Comparison of ENCODE assay signal across 8 mouse cellular contexts in genomic region chr1:54925971-54926771, GRCm38 (mm10). TPM values are rescaled to one million over a fixed set of nuclear protein-coding genes. Genes with fewer than 3 reads are reported as not detected.
A peak's percentile ranks its signal among the peaks of the same experiment; 100 is the strongest.
DNase-seq lines count a peak whose midpoint lies in the region; ATAC-seq and TF ChIP-seq lines count a peak whose summit lies in the region.

Gene Ankrd44 (minus strand): TSS chr1:54926387.

- H3K27me3 ChIP-seq in cerebellum, adult 2 months (ENCODE audit: control insufficient read depth, insufficient read depth, low read length), result no peaks in the 10 kb centered on the region
- H3K27me3 ChIP-seq in lung, embryonic 15.5 days, result no peaks in the 10 kb centered on the region

- under 1% methylated on average over 90 of the region's 94 CpGs for WGBS in cerebellum, adult 2 months
- under 1% methylated on average over 79 of the region's 94 CpGs for WGBS in lung, embryonic 15.5 days

- H3K27ac ChIP-seq in ES-E14 (ENCODE audit: insufficient read depth, low read depth, low read length, poor library complexity, severe bottlenecking), result no peak within 1 kb of the TSS
- H3K27ac ChIP-seq in cerebellum, adult 2 months (ENCODE audit: insufficient read depth, low read length), result peak within 1 kb of the TSS; percentile 22; the same call in 1 of the 2 replicates
- peak within 1 kb of the TSS; percentile 85 for H3K27ac ChIP-seq in lung, embryonic 15.5 days

- in situ Hi-C loops in ES-E14 (cut with MboI; ENCODE audit: low sequenced_read_pairs in 2 of 2, unreplicated experiment in 2 of 2), result no loop called here

- peak within 1 kb of the TSS; percentile 85 to 97 for H3K4me3 ChIP-seq in ES-E14 (ENCODE audit: insufficient read depth in 1 of 2, low read depth in 1 of 2, low read length in 2 of 2, poor library complexity in 1 of 2, severe bottlenecking in 1 of 2)
- peak within 1 kb of the TSS; percentile 76 for H3K4me3 ChIP-seq in cerebellum, adult 2 months (replicated peaks; ENCODE audit: insufficient read depth, low read depth, low read length)
- peak within 1 kb of the TSS; percentile 72 for H3K4me3 ChIP-seq in lung, embryonic 15.5 days

- no peaks in the 10 kb centered on the region for H3K36me3 ChIP-seq in ES-E14 (ENCODE audit: control insufficient read depth, insufficient read depth, low read length, poor library complexity, severe bottlenecking)
- H3K36me3 ChIP-seq in lung, embryonic 15.5 days, result no peaks in the 10 kb centered on the region

- H3K9me3 ChIP-seq in ES-E14 (ENCODE audit: control insufficient read depth, insufficient read depth, low read depth, low read length), result no peaks in the 10 kb centered on the region
- H3K9me3 ChIP-seq in lung, embryonic 15.5 days, result no peaks in the 10 kb centered on the region

- peaks cover 0 to 8% of the 10 kb centered on the region in 2 experiments; a peak in 3 of 4 replicates for H3K4me1 ChIP-seq in ES-E14 (ENCODE audit: control insufficient read depth in 2 of 2, insufficient read depth in 2 of 2, low read length in 2 of 2, poor library complexity in 1 of 2)
- H3K4me1 ChIP-seq in cerebellum, adult 2 months (ENCODE audit: control insufficient read depth, insufficient read depth, low read length), result peaks cover 12% of the 10 kb centered on the region
- peaks cover 41% of the 10 kb centered on the region for H3K4me1 ChIP-seq in lung, embryonic 15.5 days

- 0 out of 2 replicates have a peak, but pooled peaks have one; percentile 11 for TF ChIP-seq CTCF in cerebellum, adult 2 months (IDR thresholded peaks at IDR 0.05; ENCODE audit: borderline replicate concordance, insufficient read depth, low read depth, low read length)

- ATAC-seq in lung, embryonic 15.5 days (ENCODE audit: borderline replicate concordance, extremely low read depth, low FRiP score, low TSS enrichment), result peak; percentile 91
- ATAC-seq in neutrophil, adult 5-6 weeks (ENCODE audit: extremely low read depth, insufficient number of reproducible peaks, low FRiP score, poor library complexity, severe bottlenecking), result peak; percentile 71

- H3K4me2 ChIP-seq in lung, embryonic 15.5 days, result peak within 1 kb of the TSS; percentile 98

- intact Hi-C loops in heart, postnatal 36 days (cut with DNase I), result loop anchor here (1.0 to 5.0 kb wide), 4 partner anchors 94 to 674 kb away; partner anchors contain the start of gene Ccdc150

- peak; percentile 42 for DNase-seq in ES-E14 (ENCODE audit: low read depth, low spot score)
- DNase-seq in cerebellum, adult 2 months, result peak; percentile 80 to 82
- peak; percentile 62 for DNase-seq in forelimb bud, embryonic 11.5 days (ENCODE audit: low read depth, low spot score)
- peak; percentile 85 to 89 for DNase-seq in heart, postnatal 36 days
- DNase-seq in layer of hippocampus, adult 8-10 months (ENCODE audit: low spot score in 2 of 2), result peak; percentile 37 to 60
- peak; percentile 69 for DNase-seq in testis, postnatal 14 days (ENCODE audit: low spot score)

- TF ChIP-seq POLR2A in cerebellum, adult 2 months (IDR thresholded peaks at IDR 0.05; ENCODE audit: borderline replicate concordance, insufficient read depth, low read length), result 0 out of 2 replicates have a peak, but pooled peaks have one; percentile 11

- peak within 1 kb of the TSS; percentile 73 for H3K9ac ChIP-seq in ES-E14 (ENCODE audit: insufficient read depth, low read depth, low read length, poor library complexity, severe bottlenecking)
- peak within 1 kb of the TSS; percentile 93 for H3K9ac ChIP-seq in lung, embryonic 15.5 days

TF ChIP-seq in ES-E14, 5 proteins besides CTCF, POLR2A, EP300 and RAD21:
- TF ChIP-seq HCFC1 (IDR thresholded peaks at IDR 0.05; ENCODE audit: borderline replicate concordance, insufficient read depth, low read length) (peak; percentile 45; the same call in 1 of the 2 replicates), MAFK (IDR thresholded peaks at IDR 0.05; ENCODE audit: insufficient read depth, low read depth, low read length) (no peak), ZNF384 (IDR thresholded peaks at IDR 0.05; ENCODE audit: low read depth, low read length) (no peak), CHD2 (IDR thresholded peaks at IDR 0.05; ENCODE audit: low read depth, low read length) (no peak)

RNA-seq across cellular contexts. Expression of gene Ankrd44, which starts in this region (rescaled TPM):
- 4.5 and 10.2 TPM in 2 replicates for total RNA-seq in ES-E14 (2012; rRNA removed)
- polyA plus RNA-seq in cerebellum, adult 2 months (2012; rRNA removed), result 18.6 and 19.4 TPM in 2 replicates
- 10 to 100 TPM; 13.2 to 15.7 TPM for total RNA-seq in heart, postnatal 36 days (2021)
- total RNA-seq in layer of hippocampus, adult 8-10 months (2022), result 10 to 100 TPM; 11.5 to 27.2 (median 18.7) TPM
- polyA plus RNA-seq in lung, embryonic 15.5 days (2015; fragmentation: Nextera tagmentation; extraction: Ambion mirVana), result 16.6 and 18.0 TPM in 2 replicates
- 387 and 407 TPM in 2 replicates for total RNA-seq in neutrophil, adult 5-6 weeks (2017)

Comparison
In these comparisons a context has a peak if more than half of its experiments do, and no peak if none do; other contexts are left out.
1. RNA of gene Ankrd44 (total RNA-seq): 387 to 407 TPM in neutrophil, adult 5-6 weeks; 11.5 to 27.2 TPM in layer of hippocampus, adult 8-10 months, 13.2 to 15.7 TPM in heart, postnatal 36 days and 4.5 to 10.2 TPM in ES-E14; every median in the first group is over 10 times any median in the second.
2. Peak in every context shown above with its lines, with median percentiles within 50 percentile points of each other: DNase-seq and H3K4me3 ChIP-seq.